Mouse (Mus musculus): Measurements from ENCODE around the gene Enah.

Enah gene

GRCm38 (mm10) chr1:181872639-181873038, 147.2 kb downstream of the Enah start:
- DNase-seq: no peak

- DNase-seq: no peak
Measured at GRCm38 (mm10) chr1:181866429-181867280, 153.1 kb downstream of the Enah start.

- DNase-seq: no peak
Measured at GRCm38 (mm10) chr1:181865863-181866216, 153.9 kb downstream of the Enah start.

DNA sequence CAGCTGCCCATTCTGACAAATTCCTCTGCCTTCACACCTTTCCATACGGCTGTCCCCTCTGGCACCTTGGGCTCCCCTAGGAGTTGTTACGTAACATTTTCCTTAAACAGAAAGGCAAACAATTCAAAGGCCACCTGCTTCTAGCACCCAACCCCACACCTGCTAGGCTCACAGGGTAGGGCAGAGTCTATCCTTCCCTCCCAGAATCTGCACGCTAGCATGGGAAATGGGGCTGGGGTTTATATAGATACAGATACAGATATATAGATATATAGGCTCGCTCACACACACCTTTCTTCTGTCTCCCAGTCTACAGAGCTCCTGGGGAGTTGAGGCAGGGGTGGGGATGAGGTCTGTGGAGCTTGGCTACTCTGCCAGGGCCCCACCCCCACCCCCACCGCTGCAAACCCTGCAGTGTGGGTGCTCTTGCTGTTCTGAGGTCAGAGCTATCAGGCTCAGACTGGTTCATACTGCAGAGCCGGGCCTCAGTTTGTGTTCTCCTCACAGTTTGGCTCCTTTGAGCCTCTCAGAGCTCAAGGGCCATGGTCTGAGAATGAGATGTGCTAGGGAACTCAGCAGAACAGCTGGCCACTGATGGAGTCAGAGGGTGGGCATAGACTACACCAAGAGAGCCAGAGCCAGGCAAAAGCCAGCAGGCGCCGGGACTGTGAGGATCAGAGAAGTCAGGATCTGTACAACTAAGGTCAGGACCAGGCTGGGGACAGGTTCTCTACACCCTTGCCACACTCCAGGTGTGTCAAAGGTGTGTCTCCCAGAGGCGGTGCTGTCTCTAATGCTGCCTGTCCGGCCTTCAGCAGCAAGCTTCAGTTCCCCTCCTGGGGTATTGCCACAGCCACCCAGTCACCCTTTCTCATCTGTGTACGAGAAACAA, 154.6 kb downstream of the Enah start:
- DNase-seq: no peak

DNA sequence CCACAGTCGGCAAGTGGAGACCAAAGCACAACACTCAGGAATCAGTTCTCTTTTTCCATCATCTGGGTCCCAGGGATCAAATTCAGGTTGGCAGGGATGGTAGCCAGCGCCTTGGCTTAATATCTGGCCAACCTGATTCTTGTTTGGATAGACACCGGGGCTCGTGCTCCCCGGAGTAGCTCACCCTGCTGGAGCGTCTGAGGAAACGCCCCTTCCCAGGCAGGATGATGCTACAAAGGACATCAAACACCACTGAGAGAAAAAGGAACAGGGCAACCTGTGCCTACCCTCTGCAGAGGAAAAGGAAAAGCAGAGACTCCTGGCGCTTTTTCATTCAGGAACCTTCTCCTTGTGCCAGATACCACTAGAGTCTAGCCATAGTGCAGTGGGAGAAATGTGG, 156.4 kb downstream of the Enah start:
- no peak for DNase-seq

GRCm38 (mm10) chr1:181862676-181863374, 157.0 kb downstream of the Enah start:
- no peak for DNase-seq

GRCm38 (mm10) chr1:181861181-181861902, 158.4 kb downstream of the Enah start:
- no peak for DNase-seq

GRCm38 (mm10) chr1:181860659-181861058, 159.1 kb downstream of the Enah start:
- peak; percentile 96 for DNase-seq

GRCm38 (mm10) chr1:181856329-181856728, 163.5 kb downstream of the Enah start:
- no peak for DNase-seq

DNA sequence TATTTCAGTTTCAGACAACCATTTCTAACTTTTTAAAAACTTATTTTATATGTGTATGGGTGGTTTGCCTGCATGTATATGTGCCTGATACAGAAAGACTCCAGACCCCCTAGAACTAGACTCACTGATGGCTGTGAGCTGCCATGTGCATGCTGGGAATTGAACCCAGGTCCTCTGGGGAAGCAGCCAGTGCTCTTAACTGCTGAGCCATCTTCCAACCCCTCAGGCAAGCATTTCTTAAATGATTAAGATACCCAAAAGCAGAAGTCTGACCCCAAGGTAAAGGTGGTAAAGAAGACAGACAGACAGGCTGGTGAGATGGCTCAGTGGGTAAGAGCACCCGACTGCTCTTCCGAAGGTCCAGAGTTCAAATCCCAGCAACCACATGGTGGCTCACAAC, 165.0 kb downstream of the Enah start:
- DNase-seq: no peak

- DNase-seq: peak; percentile 75
Measured at GRCm38 (mm10) chr1:181853081-181853736, 166.6 kb downstream of the Enah start.

DNA sequence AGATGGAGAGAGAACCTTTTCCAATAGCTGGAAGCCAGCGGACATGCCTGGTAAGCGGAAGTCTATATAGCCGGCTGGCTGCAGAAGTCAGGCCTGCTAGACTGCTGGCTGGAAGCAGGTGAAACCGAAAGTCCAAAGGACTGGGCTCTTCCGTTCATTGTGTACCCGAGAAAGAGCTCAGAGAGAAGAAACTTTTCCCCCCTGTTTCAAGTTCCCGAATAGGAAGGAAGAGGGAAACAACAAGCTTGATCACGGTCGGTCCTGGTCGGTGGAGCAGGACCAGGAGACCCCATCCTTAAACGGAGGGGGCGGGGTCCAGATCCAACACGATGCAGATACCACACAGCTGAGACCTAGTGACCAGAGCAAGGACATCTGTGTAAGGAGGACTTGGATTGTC, 167.3 kb downstream of the Enah start:
- peak; percentile 44 for DNase-seq

- DNase-seq: peak; percentile 70
Measured at GRCm38 (mm10) chr1:181851521-181852310, 168.1 kb downstream of the Enah start.

- no peak for DNase-seq
Measured at GRCm38 (mm10) chr1:181850441-181850840, 169.3 kb downstream of the Enah start.

DNA sequence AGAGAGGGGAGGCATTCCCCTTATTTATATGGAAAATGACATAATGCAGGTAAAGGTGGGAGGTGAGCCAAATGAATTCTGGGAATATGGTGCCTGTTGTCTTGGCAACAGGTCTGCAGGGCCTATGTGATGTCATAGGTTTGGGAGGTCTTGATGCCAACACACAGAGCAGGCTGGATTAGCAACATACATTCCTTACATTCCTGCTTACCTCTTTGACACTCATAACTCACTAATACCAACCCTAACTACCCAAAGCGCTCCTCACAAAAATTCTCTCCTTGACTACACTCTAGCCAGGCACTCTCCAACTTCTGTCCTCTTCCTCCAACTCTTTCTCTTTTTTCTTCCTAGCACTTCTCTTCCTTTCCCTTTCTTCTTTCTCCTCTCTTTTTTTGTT, 171.6 kb downstream of the Enah start:
- no peak for DNase-seq

DNA sequence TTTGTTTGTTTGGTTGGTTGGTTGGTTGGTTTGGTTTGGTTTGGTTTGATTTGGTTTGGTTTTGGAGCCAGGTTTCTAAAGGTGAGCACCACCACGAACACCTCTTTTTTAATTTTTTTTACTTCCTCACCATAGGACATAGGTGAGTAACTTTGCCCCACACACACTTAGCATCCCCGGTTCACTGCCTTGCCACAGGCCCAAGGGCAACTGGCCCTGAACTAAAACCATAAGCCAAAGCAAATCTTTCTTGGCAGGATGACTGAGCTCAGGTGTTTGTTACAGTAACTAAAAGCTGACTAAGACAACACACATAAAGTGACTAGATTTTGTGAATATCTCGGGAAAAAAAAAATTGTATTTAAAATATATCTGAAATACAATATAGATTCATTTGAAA, 172.4 kb downstream of the Enah start:
- no peak for DNase-seq

Data from lung, postnatal 10 days (tissue).